Mouse (Mus musculus): ENCODE measurements at regions not wholly inside any gene's neighbourhood (a gene's known extent, or its start where the extent isn't known, plus 50 kb on each side); places are given as distances from the start of the nearest gene placed in this dataset.

DNA sequence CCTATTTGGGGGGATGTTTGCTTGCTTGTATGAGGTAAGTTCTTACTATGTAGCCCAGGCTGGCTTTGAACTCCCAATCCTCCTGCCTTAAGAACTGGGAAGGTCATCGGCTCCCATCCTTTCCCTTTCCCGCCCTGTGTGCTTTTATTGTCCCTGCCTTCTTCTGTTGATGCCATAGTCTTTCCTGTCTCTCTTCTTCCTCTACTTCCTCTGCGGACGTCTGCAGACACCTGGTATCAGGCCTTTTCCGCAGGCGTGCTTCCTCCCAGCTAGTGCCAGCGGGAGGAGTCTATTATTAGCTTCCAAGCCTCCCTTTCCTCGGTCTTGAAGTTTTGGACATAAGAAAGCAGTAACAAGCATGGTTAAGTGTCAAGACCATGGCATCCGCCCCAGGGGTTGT, 83.9 kb upstream of the Kit start:
- TF ChIP-seq POLR2A (IDR thresholded peaks at IDR 0.05; ENCODE audit: low read depth, low read length), result no peak
- TF ChIP-seq CTCF (conservative IDR thresholded peaks at IDR 0.05; ENCODE audit: insufficient read depth, insufficient read length, low read depth, low read length), result no peak

Measured in kidney, adult 2 months (tissue).